Comparison of ENCODE assay signal across 8 mouse cellular contexts in the genomic region with DNA sequence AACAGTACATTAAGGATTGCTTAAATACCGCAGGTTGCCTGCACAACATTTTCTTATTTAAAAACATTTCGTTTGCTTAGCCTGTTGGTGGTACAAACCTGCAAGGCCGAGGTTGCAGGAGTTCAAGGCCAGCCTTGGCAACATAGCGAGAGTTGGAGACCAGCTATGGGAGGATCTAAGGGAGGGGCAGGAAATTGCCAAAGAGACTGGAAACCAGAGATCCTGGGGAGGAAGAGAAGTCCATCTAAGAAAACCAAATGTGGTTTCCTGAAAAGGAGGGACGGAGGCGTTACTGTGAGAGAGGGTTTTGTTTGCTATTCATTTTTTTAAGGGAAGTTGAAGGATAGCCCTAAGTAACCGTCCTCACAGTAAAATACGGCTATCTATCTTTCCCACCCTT. TPM values are rescaled to one million over a fixed set of nuclear protein-coding genes. Genes with fewer than 3 reads are reported as not detected.
DNase-seq lines count a peak whose midpoint lies in the region; ATAC-seq and TF ChIP-seq lines count a peak whose summit lies in the region.

No protein-coding gene starts in this region.

- 0 out of 2 replicates have a peak overlapping the region, but pooled peaks have one; percentile 94 for H3K27ac ChIP-seq in intestine, postnatal 0 days (ENCODE audit: low read depth, low read length)

- peak overlapping the region; percentile 76 for H3K4me3 ChIP-seq in intestine, postnatal 0 days (ENCODE audit: low read depth, low read length)

- peak overlapping the region; percentile 79; the same call in 1 of the 2 replicates for H3K9ac ChIP-seq in intestine, postnatal 0 days (ENCODE audit: low read depth, low read length)

- H3K27me3 ChIP-seq in intestine, postnatal 0 days (replicated peaks; ENCODE audit: control insufficient read depth, insufficient read depth, low read length) = no peaks in the 10 kb centered on the region

- TF ChIP-seq CTCF in intestine, postnatal 0 days (IDR thresholded peaks at IDR 0.05; ENCODE audit: low read depth) = no peak

- ATAC-seq in intestine, postnatal 0 days = no peak
- ATAC-seq in megakaryocyte, adult 5-6 weeks (ENCODE audit: poor library complexity, severe bottlenecking) = peak; percentile 67
- ATAC-seq in erythroblast, adult 5-6 weeks (replicated peaks; ENCODE audit: low FRiP score, poor library complexity, severe bottlenecking) = no peak

- 52% methylated on average over 8 of the region's 8 CpGs for WGBS in intestine, postnatal 0 days

- no peaks in the 10 kb centered on the region; the same call in 1 of the 2 replicates for H3K36me3 ChIP-seq in intestine, postnatal 0 days (ENCODE audit: control insufficient read depth, insufficient read depth)

- peak overlapping the region; percentile 97 for H3K4me2 ChIP-seq in intestine, postnatal 0 days (replicated peaks; ENCODE audit: low read depth)

- no peaks in the 10 kb centered on the region for H3K9me3 ChIP-seq in intestine, postnatal 0 days (ENCODE audit: control insufficient read depth)

- peak; percentile 99 for DNase-seq in 416B (ENCODE audit: low read depth)
- DNase-seq in adrenal gland, adult (ENCODE audit: inconsistent age in 2 of 2, low spot score in 1 of 2) = peak; percentile 66 to 88
- DNase-seq in gastrocnemius, postnatal 25 days = peak; percentile 24
- peak; percentile 12 for DNase-seq in yolk sac, embryonic 10.5 days (ENCODE audit: low spot score)
- no peak for DNase-seq in cerebellum, adult 11 months

- H3K4me1 ChIP-seq in intestine, postnatal 0 days (replicated peaks; ENCODE audit: control insufficient read depth, insufficient read depth, low read length) = no peaks in the 10 kb centered on the region

RNA-seq across cellular contexts. Expression of a gene that starts 1.3 kb away (rescaled TPM):
- 1 to 10 TPM; 2.7 to 2.8 TPM for total RNA-seq in gastrocnemius, postnatal 25 days (2021)
- polyA plus RNA-seq in intestine, postnatal 0 days (2015; fragmentation: Nextera tagmentation; extraction: Ambion mirVana) = 1.0 and 1.4 TPM in 2 replicates
- 0.33 and 1.1 TPM in 2 replicates for total RNA-seq in megakaryocyte, adult 5-6 weeks (2015)
- total RNA-seq in megakaryocyte, adult 5-6 weeks (2017) = 0.37 TPM in 2 replicates
- total RNA-seq in erythroblast, adult 5-6 weeks (2015; ENCODE audit: low replicate concordance) = 0.21 TPM in 1 of 2 replicates, not detected in the other
- 0.26 and 0.56 TPM in 2 replicates for total RNA-seq in erythroblast, adult 5-6 weeks (2017; ENCODE audit: low replicate concordance)
